Mouse (Mus musculus) lung, postnatal 0 days (tissue): ENCODE measurements around the gene Ints7.

Source experiments
- CTCF ChIP-seq: IDR thresholded peaks from 2 replicates; pipeline ENCODE4 v1.5.1; 2016; ENCODE audit warnings: antibody characterized with exemption, mild to moderate bottlenecking
- EP300 ChIP-seq: IDR thresholded peaks from 2 replicates; pipeline ENCODE4 v1.6.1; 2016; ENCODE audit warnings: antibody characterized with exemption, mild to moderate bottlenecking, control low read depth

GRCm38 (mm10) chr1:191609051-191609450 lies 33.6 kb downstream of the Ints7 start:
- TF ChIP-seq EP300 (no peak), CTCF (no peak)
